In the genomic region with DNA sequence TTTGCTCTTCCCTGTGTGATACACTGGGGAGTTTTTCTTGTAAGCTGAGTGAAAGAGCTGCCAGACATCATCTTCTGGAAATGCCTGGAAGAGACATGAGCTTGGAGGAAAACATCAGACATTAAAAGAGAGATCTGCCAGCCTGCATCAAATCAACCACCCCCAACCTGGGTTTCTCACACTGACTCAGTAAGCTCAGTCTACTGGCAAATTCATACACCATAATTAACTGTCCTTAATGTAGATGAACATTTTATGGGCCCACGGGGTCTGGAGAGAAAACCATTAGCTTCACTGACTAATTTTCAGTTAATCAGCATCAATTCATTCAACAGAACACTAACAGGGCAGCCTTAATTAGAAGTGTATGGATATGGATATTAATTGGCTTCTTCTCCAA, we compare ENCODE assay signal across 27 mouse cellular contexts.
DNase-seq lines count a peak whose midpoint lies in the region; ATAC-seq lines count a peak whose summit lies in the region.
"Had no signal": no experiment of that assay in that cellular context is flagged by ENCODE, and none has a peak within 500 bp of the region (broad histone marks: within the 10 kb centered on the region; RNA-seq: fewer than 3 reads in every experiment).

No protein-coding gene starts in this region.

- H3K27me3 ChIP-seq in hindbrain, embryonic 16.5 days (replicated peaks; ENCODE audit: control insufficient read depth, insufficient read depth, low read length), result no peaks in the 10 kb centered on the region
- no peaks in the 10 kb centered on the region for H3K27me3 ChIP-seq in hindbrain, embryonic 12.5 days
- no peaks in the 10 kb centered on the region for H3K27me3 ChIP-seq in neural tube, embryonic 13.5 days
- H3K27me3 ChIP-seq in neural tube, embryonic 15.5 days (replicated peaks), result no peaks in the 10 kb centered on the region
- H3K27me3 ChIP-seq: CH12.LX; limb, embryonic 13.5 days; lung, embryonic 15.5 days; midbrain, embryonic 15.5 days had no signal

- no peaks in the 10 kb centered on the region for H3K4me1 ChIP-seq in hindbrain, embryonic 16.5 days (ENCODE audit: control insufficient read depth, insufficient read depth, low read depth, low read length)
- no peaks in the 10 kb centered on the region for H3K4me1 ChIP-seq in hindbrain, embryonic 12.5 days
- H3K4me1 ChIP-seq in neural tube, embryonic 13.5 days (replicated peaks), result no peaks in the 10 kb centered on the region
- H3K4me1 ChIP-seq in neural tube, embryonic 15.5 days, result no peaks in the 10 kb centered on the region
- H3K4me1 ChIP-seq: limb, embryonic 13.5 days; lung, embryonic 15.5 days; midbrain, embryonic 15.5 days had no signal

- no peak overlapping the region for H3K4me2 ChIP-seq in hindbrain, embryonic 16.5 days (ENCODE audit: low read length)
- no peak overlapping the region for H3K4me2 ChIP-seq in hindbrain, embryonic 12.5 days (replicated peaks)
- H3K4me2 ChIP-seq in neural tube, embryonic 13.5 days, result no peak overlapping the region
- H3K4me2 ChIP-seq in neural tube, embryonic 15.5 days, result no peak overlapping the region
- H3K4me2 ChIP-seq: heart, embryonic 11.5 days; limb, embryonic 13.5 days; liver, embryonic 11.5 days; lung, embryonic 15.5 days; midbrain, embryonic 15.5 days had no signal

- no peak overlapping the region for H3K27ac ChIP-seq in hindbrain, embryonic 16.5 days (ENCODE audit: low read depth, low read length)
- no peak overlapping the region for H3K27ac ChIP-seq in hindbrain, embryonic 12.5 days
- H3K27ac ChIP-seq in neural tube, embryonic 13.5 days (replicated peaks), result no peak overlapping the region
- no peak overlapping the region for H3K27ac ChIP-seq in neural tube, embryonic 15.5 days (replicated peaks)
- H3K27ac ChIP-seq: gastrocnemius, adult 2 months; limb, embryonic 13.5 days; lung, embryonic 15.5 days; midbrain, embryonic 15.5 days had no signal

- ATAC-seq in hindbrain, embryonic 16.5 days, result 0 out of 2 replicates have a peak, but pooled peaks have one; percentile 17
- no peak for ATAC-seq in hindbrain, embryonic 12.5 days (ENCODE audit: low FRiP score)
- ATAC-seq in neural tube, embryonic 13.5 days (ENCODE audit: low read depth), result peak; percentile 27; the same call in 1 of the 2 replicates
- no peak; the same call in 1 of the 2 replicates for ATAC-seq in neural tube, embryonic 15.5 days (ENCODE audit: low FRiP score)
- ATAC-seq: forebrain, embryonic 16.5 days; intestine, postnatal 0 days; midbrain, embryonic 15.5 days had no signal

- no peaks in the 10 kb centered on the region for H3K9me3 ChIP-seq in hindbrain, embryonic 16.5 days (ENCODE audit: control insufficient read depth, low read length)
- no peaks in the 10 kb centered on the region for H3K9me3 ChIP-seq in hindbrain, embryonic 12.5 days (replicated peaks)
- H3K9me3 ChIP-seq in neural tube, embryonic 13.5 days, result no peaks in the 10 kb centered on the region
- H3K9me3 ChIP-seq in neural tube, embryonic 15.5 days (replicated peaks), result no peaks in the 10 kb centered on the region
- H3K9me3 ChIP-seq: limb, embryonic 13.5 days; lung, embryonic 15.5 days; midbrain, embryonic 15.5 days had no signal

- DNase-seq in cerebellum, postnatal 10 days, result peak; percentile 9 to 31
- no peak for DNase-seq in cerebellum, adult 11-12 months
- DNase-seq in right cerebral cortex, postnatal 4 days, result no peak
- DNase-seq in adrenal gland, postnatal 25 days, result no peak
- DNase-seq: adrenal gland, adult 8-10 months; cerebellum, adult 18-20 months; gastrocnemius, adult 2 months; gastrocnemius, postnatal 36 days; heart, adult 18-20 months; heart, postnatal 36 days; kidney, adult 9 months; kidney, postnatal 10 days; thymus, adult 2 months; thymus, postnatal 36 days had no signal

- H3K4me3 ChIP-seq in hindbrain, embryonic 16.5 days (ENCODE audit: low read length), result no peak overlapping the region
- H3K4me3 ChIP-seq in hindbrain, embryonic 12.5 days, result no peak overlapping the region
- H3K4me3 ChIP-seq in neural tube, embryonic 13.5 days, result no peak overlapping the region
- no peak overlapping the region for H3K4me3 ChIP-seq in neural tube, embryonic 15.5 days (replicated peaks)
- H3K4me3 ChIP-seq: gastrocnemius, adult 2 months; limb, embryonic 13.5 days; lung, embryonic 15.5 days; midbrain, embryonic 15.5 days; myocyte had no signal

- no peaks in the 10 kb centered on the region for H3K36me3 ChIP-seq in hindbrain, embryonic 16.5 days (ENCODE audit: control insufficient read depth, insufficient read depth, low read length)
- no peaks in the 10 kb centered on the region for H3K36me3 ChIP-seq in hindbrain, embryonic 12.5 days
- H3K36me3 ChIP-seq in neural tube, embryonic 13.5 days, result no peaks in the 10 kb centered on the region
- no peaks in the 10 kb centered on the region for H3K36me3 ChIP-seq in neural tube, embryonic 15.5 days
- H3K36me3 ChIP-seq: limb, embryonic 13.5 days; lung, embryonic 15.5 days; midbrain, embryonic 15.5 days had no signal

- WGBS in hindbrain, embryonic 16.5 days, result 50% methylated on average over 1 of the region's 1 CpGs
- 48% methylated on average over 1 of the region's 1 CpGs for WGBS in hindbrain, embryonic 12.5 days
- 52% methylated on average over 1 of the region's 1 CpGs for WGBS in neural tube, embryonic 13.5 days
- 37% methylated on average over 1 of the region's 1 CpGs for WGBS in neural tube, embryonic 15.5 days

- no peak overlapping the region for H3K9ac ChIP-seq in hindbrain, embryonic 16.5 days (ENCODE audit: low read depth, low read length)
- no peak overlapping the region for H3K9ac ChIP-seq in hindbrain, embryonic 12.5 days
- H3K9ac ChIP-seq in neural tube, embryonic 13.5 days, result no peak overlapping the region
- H3K9ac ChIP-seq in neural tube, embryonic 15.5 days (replicated peaks), result no peak overlapping the region
- H3K9ac ChIP-seq: limb, embryonic 13.5 days; lung, embryonic 15.5 days; midbrain, embryonic 15.5 days had no signal

Comparison
In these comparisons a context has a peak if more than half of its experiments do, and no peak if none do; other contexts are left out.
1. DNase-seq: peak in cerebellum, postnatal 10 days (2 of 2); none in cerebellum, adult 11-12 months (single experiment), right cerebral cortex, postnatal 4 days (single experiment) and adrenal gland, postnatal 25 days (single experiment).
2. ATAC-seq: peak in hindbrain, embryonic 16.5 days (single experiment) and neural tube, embryonic 13.5 days (single experiment); none in hindbrain, embryonic 12.5 days (single experiment) and neural tube, embryonic 15.5 days (single experiment).